Mouse (Mus musculus): ENCODE measurements around the gene Usp43. TPM values are rescaled to one million over a fixed set of nuclear protein-coding genes. Genes with fewer than 3 reads are reported as not detected.

Usp43 gene
- polyA plus RNA-seq (2011; ENCODE audit: insufficient read depth, insufficient read length, low replicate concordance, missing spikeins): not detected in 2 replicates

DNA sequence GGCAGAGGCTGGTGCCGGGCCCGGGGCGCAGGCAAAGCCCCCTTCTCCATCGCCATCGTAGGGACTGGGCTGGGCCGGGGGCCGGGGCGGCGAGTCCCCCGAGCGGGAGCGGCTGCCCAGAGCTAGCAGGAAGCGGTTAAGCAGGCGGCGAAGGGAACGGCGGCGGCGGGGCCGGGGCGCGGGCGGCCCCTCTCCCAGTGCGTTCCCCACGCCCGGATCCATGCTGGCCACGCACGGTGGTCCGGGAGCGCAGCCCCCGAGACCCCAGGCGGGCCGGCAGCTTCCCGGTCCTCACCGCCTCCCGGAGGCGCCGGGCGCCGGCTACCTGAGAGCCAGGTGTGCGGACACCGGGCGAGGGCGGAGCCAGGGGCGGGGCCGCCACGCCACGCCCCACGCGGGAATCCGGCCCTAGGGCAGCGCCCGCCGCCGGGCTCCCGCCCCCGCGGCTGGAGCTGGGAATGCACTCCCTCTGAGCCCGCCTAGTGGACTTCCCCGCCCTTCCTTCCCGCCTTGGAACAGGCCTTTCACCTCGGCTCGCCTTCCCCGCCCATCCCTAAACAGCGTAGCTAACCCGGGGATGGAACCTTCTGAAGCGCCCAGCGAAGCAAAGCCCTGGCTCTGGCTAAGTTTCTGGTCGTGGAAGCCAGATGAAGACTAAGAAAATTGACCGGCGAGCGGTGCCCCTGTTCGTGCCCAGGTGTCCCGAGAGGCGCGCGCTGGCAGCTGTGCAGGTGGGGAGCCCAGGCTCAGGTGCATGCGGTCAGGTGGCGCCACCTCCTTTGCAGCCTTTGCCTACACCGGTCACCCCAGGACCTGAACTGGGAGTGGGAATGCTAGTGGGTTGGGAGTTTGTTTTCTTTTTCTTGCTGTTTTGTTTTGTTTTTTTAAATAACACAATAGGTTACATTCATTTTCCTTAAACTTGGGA is at the start of gene Usp43:
Gene Usp43 (minus strand): TSS at position 327 of the 928 bp plus-strand sequence.
- Histone ChIP-seq H3K27ac (ENCODE audit: control insufficient read depth, insufficient read depth, low read depth, low read length, poor library complexity) (no peak within 1 kb of the TSS), H3K4me3 (replicated peaks; ENCODE audit: control insufficient read depth, low read depth, low read length) (no peak within 1 kb of the TSS), H3K4me1 (ENCODE audit: control insufficient read depth, insufficient read depth, low read length) (no peaks in the 10 kb centered on the region; the same call in 1 of the 2 replicates)
- TF ChIP-seq POLR2A (IDR thresholded peaks at IDR 0.05; ENCODE audit: borderline replicate concordance, control insufficient read depth, low read depth, low read length) (no peak; the same call in 1 of the 2 replicates), CTCF (IDR thresholded peaks at IDR 0.05; ENCODE audit: control insufficient read depth, insufficient read depth, low read length) (no peak)
- under 1% methylated on average over 80 of the region's 80 CpGs for WGBS

DNA sequence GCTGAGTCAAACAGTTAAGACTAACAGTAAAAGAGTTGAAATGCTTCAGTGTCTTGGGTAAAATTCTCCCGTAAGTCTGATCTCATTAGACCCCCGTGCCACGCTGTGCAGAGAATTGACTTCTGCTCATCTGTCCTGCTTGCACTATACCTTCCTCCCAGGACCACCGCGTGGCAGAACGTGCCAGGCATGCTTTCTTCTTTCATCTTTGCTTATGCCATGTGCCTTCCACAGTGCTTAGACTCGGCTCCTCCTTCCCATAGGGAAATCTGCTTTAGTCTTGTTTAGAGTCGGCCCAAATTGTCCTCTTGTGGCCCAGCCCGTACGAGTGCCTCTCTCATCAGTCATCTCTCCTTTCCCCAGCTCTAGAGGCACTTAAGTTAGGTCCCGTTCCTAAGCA is 45.9 kb upstream of the Usp43 start:
- no peak overlapping the region for H3K4me3 ChIP-seq (replicated peaks; ENCODE audit: control insufficient read depth, low read depth, low read length)
- TF ChIP-seq CTCF (IDR thresholded peaks at IDR 0.05; ENCODE audit: control insufficient read depth, insufficient read depth, low read length) (no peak), POLR2A (IDR thresholded peaks at IDR 0.05; ENCODE audit: borderline replicate concordance, control insufficient read depth, low read depth, low read length) (no peak)
- no peak overlapping the region for H3K27ac ChIP-seq (ENCODE audit: control insufficient read depth, insufficient read depth, low read depth, low read length, poor library complexity)
- peaks cover 3% of the 10 kb centered on the region for H3K4me1 ChIP-seq (ENCODE audit: control insufficient read depth, insufficient read depth, low read length)
- WGBS: 88% methylated on average over 11 of the region's 11 CpGs

DNA sequence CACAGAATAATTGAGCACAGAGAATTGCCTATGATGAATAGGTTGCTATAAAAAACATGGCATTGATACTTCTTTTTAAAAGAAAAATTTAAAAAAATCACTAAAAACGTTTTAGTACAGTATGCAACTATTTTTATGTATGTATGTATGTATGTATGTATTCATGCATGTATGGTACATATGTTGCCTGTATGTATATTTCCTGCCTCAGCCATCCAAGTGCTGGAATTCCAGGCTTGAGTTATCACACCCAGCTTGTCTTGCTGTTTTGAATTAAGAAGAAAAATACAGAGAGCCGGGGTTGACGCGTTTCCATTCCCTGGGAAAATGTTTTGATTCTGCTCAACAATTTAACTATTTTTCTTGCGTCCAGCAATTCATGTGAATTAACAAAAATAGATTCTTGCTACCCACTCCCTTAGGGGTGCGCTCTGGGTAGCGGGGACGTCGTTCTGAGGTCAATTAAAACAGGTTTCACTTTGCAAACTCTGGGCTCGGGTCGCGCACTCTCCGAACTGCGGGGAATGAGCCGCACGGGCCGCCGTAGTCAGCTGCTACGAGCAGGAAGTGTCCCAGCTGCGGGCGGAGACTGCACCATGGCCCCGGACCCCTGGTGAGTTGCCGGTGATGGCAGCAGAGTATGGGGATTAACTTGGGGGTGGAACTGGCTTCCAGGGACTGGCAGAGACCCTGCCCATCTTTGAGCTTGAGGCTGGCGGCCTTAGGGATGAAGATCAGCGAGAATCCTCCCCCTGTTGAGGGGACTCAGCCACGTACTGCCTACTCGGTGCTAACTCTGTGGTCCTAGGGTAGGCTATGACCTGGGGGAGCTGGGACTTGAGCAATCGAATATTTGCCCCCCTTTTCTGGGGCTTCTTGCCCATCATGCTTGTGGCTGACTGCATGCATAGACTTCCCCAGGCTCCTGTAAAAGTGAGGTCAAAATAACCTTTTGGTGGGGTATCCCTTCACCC is 44.2 kb upstream of the Usp43 start, which contains the start of gene Stx8:
Gene Stx8 (plus strand): TSS at position 289 of the 974 bp plus-strand sequence.
- TF ChIP-seq POLR2A (IDR thresholded peaks at IDR 0.05; ENCODE audit: borderline replicate concordance, control insufficient read depth, low read depth, low read length): peak; percentile 50; the same call in 1 of the 2 replicates
- TF ChIP-seq CTCF (IDR thresholded peaks at IDR 0.05; ENCODE audit: control insufficient read depth, insufficient read depth, low read length): no peak
- Histone ChIP-seq H3K4me1 (ENCODE audit: control insufficient read depth, insufficient read depth, low read length) (peaks cover 3% of the 10 kb centered on the region), H3K27ac (ENCODE audit: control insufficient read depth, insufficient read depth, low read depth, low read length, poor library complexity) (no peak within 1 kb of the TSS), H3K4me3 (replicated peaks; ENCODE audit: control insufficient read depth, low read depth, low read length) (peak within 1 kb of the TSS; percentile 83)
- under 1% methylated on average over 28 of the region's 28 CpGs for WGBS

DNA sequence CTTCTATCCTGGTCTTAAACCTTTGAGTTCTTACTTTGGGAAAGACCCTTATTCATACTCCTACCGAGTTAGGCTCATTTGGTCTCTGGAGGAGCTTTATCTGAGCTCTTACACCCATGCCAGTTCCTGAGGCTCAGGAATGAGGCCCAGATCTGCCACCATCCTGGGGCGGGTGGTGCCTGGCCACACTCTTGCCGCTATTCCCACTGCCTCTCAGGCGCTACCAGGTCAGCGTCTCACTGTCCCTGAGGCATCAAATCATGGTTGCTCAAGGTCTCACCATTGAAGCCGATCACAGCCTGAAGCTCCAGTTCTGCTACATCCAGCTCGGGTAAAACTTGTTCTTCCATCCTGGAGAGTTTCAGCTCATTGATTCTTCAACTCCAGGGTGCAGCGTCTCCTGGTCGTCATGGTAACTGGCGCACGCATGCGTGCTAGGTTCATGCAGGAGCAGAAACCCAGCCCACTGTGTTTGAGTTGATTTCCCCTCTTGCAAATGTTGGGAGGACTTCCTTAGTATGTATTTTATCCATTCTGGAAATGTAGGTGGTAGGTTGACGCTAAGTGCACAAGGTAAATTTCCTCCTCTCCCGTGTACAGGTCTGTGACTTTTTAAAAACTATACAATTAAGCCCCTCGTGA is 43.4 kb upstream of the Usp43 start, which contains the start of gene Cfap52:
Gene Cfap52 (minus strand): TSS at position 410 of the 642 bp plus-strand sequence.
- Histone ChIP-seq H3K4me1 (ENCODE audit: control insufficient read depth, insufficient read depth, low read length) (peaks cover 3% of the 10 kb centered on the region), H3K27ac (ENCODE audit: control insufficient read depth, insufficient read depth, low read depth, low read length, poor library complexity) (no peak within 1 kb of the TSS), H3K4me3 (replicated peaks; ENCODE audit: control insufficient read depth, low read depth, low read length) (peak within 1 kb of the TSS; percentile 83)
- WGBS: 10% methylated on average over 15 of the region's 15 CpGs
- TF ChIP-seq POLR2A (IDR thresholded peaks at IDR 0.05; ENCODE audit: borderline replicate concordance, control insufficient read depth, low read depth, low read length) (no peak), CTCF (IDR thresholded peaks at IDR 0.05; ENCODE audit: control insufficient read depth, insufficient read depth, low read length) (no peak)

DNA sequence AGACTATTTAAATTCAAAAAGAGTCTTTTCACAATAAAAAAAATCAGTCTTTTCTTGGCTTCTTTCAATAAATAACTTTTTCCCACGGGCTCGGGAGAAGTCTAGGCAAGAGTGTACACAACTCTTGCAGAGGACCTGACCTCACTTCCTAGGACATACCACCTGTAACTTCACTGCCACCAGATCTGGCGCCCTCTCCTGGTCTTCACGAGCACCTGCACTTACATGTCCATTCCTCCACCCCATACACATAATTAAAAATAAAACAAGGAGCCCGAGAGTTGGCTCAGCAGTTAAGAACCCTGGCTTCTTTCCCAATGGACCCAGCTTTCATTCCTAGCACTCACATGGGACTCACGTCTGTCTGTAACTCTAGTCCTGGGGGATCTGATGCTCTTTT is 42.2 kb upstream of the Usp43 start:
- 72% methylated on average over 6 of the region's 6 CpGs for WGBS
- Histone ChIP-seq H3K4me3 (replicated peaks; ENCODE audit: control insufficient read depth, low read depth, low read length) (no peak overlapping the region), H3K27ac (ENCODE audit: control insufficient read depth, insufficient read depth, low read depth, low read length, poor library complexity) (no peak overlapping the region), H3K4me1 (ENCODE audit: control insufficient read depth, insufficient read depth, low read length) (peaks cover 3% of the 10 kb centered on the region)
- no peak for TF ChIP-seq POLR2A (IDR thresholded peaks at IDR 0.05; ENCODE audit: borderline replicate concordance, control insufficient read depth, low read depth, low read length)
- peak; percentile 36 for TF ChIP-seq CTCF (IDR thresholded peaks at IDR 0.05; ENCODE audit: control insufficient read depth, insufficient read depth, low read length)

DNA sequence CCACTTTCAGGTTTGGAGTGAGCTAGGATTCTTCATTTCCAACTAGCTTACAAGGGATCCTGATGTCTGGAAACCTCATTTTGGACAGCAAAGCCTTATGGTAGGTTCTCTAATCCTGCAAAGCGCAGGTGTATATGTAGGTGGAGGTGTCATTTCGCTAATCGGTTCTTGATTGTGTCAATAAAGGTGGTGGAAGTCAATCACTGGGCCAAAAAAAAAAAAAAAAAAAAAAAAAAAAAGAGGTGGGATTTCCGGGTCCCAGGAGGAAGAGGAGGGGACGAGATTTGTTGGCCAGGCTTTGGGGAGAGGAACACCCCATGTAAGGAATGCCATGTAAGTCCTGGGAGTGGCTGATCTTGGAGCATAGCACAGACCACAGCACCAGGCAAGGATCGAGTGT is 32.5 kb upstream of the Usp43 start:
- no peak overlapping the region for H3K27ac ChIP-seq (ENCODE audit: control insufficient read depth, insufficient read depth, low read depth, low read length, poor library complexity)
- TF ChIP-seq POLR2A (IDR thresholded peaks at IDR 0.05; ENCODE audit: borderline replicate concordance, control insufficient read depth, low read depth, low read length) (no peak), CTCF (IDR thresholded peaks at IDR 0.05; ENCODE audit: control insufficient read depth, insufficient read depth, low read length) (no peak)
- H3K4me1 ChIP-seq (ENCODE audit: control insufficient read depth, insufficient read depth, low read length): no peaks in the 10 kb centered on the region
- 71% methylated on average over 6 of the region's 6 CpGs for WGBS
- H3K4me3 ChIP-seq (replicated peaks; ENCODE audit: control insufficient read depth, low read depth, low read length): no peak overlapping the region

DNA sequence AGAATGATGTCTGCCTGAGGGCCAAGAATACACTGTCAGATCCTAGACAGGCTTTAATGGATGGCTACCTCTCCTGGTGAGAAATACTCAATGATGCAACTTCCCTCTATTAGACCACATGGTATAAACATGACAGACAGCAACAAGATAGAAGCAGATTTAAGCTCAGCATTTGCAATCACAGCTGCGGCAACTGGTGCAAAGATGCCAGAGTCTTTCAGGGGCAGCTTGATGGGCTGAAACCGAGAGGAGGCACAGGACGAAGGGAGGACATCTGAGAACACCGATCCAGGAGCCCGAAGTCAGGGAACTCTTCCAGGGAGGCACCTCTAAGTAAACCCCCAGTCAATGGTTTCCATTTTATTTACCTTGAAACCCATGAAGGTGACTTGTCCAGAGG is 31.7 kb upstream of the Usp43 start:
- H3K4me1 ChIP-seq (ENCODE audit: control insufficient read depth, insufficient read depth, low read length): no peaks in the 10 kb centered on the region
- WGBS: 71% methylated on average over 5 of the region's 5 CpGs
- no peak overlapping the region for H3K4me3 ChIP-seq (replicated peaks; ENCODE audit: control insufficient read depth, low read depth, low read length)
- TF ChIP-seq CTCF (IDR thresholded peaks at IDR 0.05; ENCODE audit: control insufficient read depth, insufficient read depth, low read length): no peak
- no peak for TF ChIP-seq POLR2A (IDR thresholded peaks at IDR 0.05; ENCODE audit: borderline replicate concordance, control insufficient read depth, low read depth, low read length)
- no peak overlapping the region for H3K27ac ChIP-seq (ENCODE audit: control insufficient read depth, insufficient read depth, low read depth, low read length, poor library complexity)

All from bone marrow, adult 2 months (tissue).